Mouse (Mus musculus) heart, postnatal 10 days (tissue): ENCODE data around the gene Gm42715. TPM values are rescaled to one million over a fixed set of nuclear protein-coding genes. Genes with fewer than 3 reads are reported as not detected.
"Not testable (repeated sequence)": the region's sequence is repeated elsewhere in the genome, so short reads cannot be mapped to it uniquely, and the experiment has no call there.

Experiments used
- DNase-seq, 2 experiments: peaks; one replicate each; pipeline ENCODE4 v3.0.0; 2021
- intact Hi-C: fragments of 180-260 bp; cut with DNase I; formaldehyde crosslinking; loops from one replicate; pipeline ENCODE4 v1.15.1; 2025
- total RNA-seq, 2 experiments: library from RNA; stranded (reverse); gene quantifications; 2 replicates each; pipeline ENCODE4 v1.2.3; 2021

Gm42715 gene
- total RNA-seq, 2 experiments from 2014 or later = 14.1 to 14.3 TPM

GRCm38 (mm10) chr7:127491846-127492245 lies 27.5 kb upstream of the Gm42715 start:
- intact Hi-C loops = no loop called here
- no peak for DNase-seq

- intact Hi-C loops = no loop called here
Observed at GRCm38 (mm10) chr7:127494648-127495047, 24.7 kb upstream of the Gm42715 start.

DNA sequence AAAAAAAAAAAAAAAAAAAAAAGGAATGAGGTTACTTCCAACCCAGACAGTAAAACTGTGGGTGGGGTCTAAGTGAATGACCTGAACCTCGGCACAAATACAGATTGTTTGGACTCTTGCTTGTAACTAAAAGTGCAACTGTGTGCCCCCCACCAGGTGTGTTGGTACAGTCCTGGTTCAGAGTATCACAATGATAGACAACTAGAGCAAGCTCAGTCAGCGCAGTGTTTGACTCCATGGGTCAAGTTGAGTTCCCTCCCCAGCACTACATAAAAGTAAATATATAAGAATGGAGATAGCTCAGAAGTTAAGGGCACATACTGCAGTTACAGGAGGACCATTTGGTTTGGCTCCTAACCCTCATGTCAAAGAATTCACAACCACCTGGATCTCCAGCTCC lies 22.0 kb upstream of the Gm42715 start:
- intact Hi-C loops = no loop called here

More at GRCm38 (mm10) chr7:127494648-127495047, 24.7 kb upstream of the Gm42715 start:
- no peak for DNase-seq

DNA sequence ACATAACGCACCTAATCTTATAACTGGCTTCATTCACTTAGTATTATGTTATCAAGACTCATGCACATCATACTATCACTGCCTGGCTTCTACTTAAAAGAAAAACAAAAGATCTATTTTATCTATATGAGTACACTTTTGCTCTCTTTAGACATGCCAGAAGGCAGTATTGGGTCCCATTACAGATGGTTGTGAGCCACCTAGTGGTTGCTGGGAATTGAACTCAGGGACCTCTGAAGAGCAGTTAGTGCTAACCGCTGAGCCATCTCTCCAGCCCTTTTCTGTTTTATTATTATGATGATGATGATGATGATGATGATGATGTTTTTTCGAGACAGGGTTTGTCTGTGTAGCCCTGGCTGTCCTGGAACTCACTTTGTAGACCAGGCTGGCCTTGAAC lies 21.0 kb upstream of the Gm42715 start:
- intact Hi-C loops = loop anchor here (1.0 to 2.0 kb wide), 2 partner anchors 136 to 189 kb away; no protein-coding TSS in a partner anchor
- peak; percentile 54 to 64 for DNase-seq

More for the DNA sequence above, 22.0 kb upstream of the Gm42715 start:
- no peak for DNase-seq

GRCm38 (mm10) chr7:127508291-127508690 lies 11.1 kb upstream of the Gm42715 start:
- intact Hi-C loops = no loop called here
- DNase-seq = no peak

- intact Hi-C loops = loop anchor here (2.0 kb wide), 1 partner anchor 29 kb away; no protein-coding TSS in a partner anchor
- not testable (repeated sequence) for DNase-seq
Observed at GRCm38 (mm10) chr7:127509830-127510229, 9.6 kb upstream of the Gm42715 start.

- peak; percentile 8 to 28 for DNase-seq
- intact Hi-C loops = loop anchor here (2.0 kb wide), 1 partner anchor 30 kb away; no protein-coding TSS in a partner anchor
Observed at GRCm38 (mm10) chr7:127511241-127511640, 8.1 kb upstream of the Gm42715 start.

- intact Hi-C loops = loop anchor here (2.0 kb wide), 1 partner anchor 31 kb away; no protein-coding TSS in a partner anchor
- DNase-seq = peak; percentile 97 to 98
Observed at GRCm38 (mm10) chr7:127511808-127512230, 7.6 kb upstream of the Gm42715 start, which contains the start of gene Srcap. TSS of gene Srcap (plus strand) at chr7:127511983.

DNA sequence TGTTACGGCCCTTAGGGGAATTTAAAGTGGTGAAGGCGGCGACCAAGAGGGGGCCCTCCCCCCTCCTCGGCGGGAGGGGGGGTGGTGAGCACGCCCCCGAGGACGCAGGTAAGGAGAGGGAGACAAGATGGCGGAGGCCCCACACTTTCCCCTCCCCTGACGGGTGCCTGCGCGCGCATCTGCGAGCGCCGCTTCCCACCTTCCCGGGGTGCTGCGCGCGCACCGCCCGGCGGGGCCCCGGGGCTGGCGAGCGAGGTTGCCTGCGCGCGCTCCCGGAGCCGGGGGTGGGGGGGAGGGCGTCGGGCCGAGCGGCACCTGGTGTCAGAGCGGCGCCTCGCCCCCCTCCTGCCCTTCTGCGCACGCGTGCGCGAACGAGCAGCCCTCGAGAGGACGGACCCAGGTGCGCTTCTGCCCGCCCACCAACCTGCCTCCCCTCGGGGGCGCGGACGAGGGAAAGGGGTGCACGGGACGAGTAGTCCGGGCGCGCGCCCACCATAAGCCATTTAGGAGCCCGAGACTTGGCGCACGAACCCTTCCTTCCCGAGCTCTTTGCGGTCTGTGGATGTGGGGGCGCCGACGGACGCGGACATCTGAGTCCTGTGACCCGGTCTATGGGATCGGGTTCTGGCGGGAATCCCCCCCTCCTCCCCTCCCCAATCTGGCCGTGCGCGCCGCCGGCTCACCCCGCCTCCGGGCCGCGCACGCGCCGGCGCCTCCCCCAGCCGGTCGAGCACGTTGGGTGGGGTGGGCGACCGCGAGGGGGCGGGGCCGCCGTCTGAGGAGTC lies 7.0 kb upstream of the Gm42715 start:
- peak; percentile 93 to 94 for DNase-seq
- intact Hi-C loops = no loop called here

GRCm38 (mm10) chr7:127513016-127513390 lies 6.4 kb upstream of the Gm42715 start:
- intact Hi-C loops = no loop called here
- DNase-seq = no peak

- DNase-seq = peak in 1 of 2 experiments; percentile 12
- intact Hi-C loops = no loop called here
Observed at GRCm38 (mm10) chr7:127513781-127514180, 5.6 kb upstream of the Gm42715 start.

GRCm38 (mm10) chr7:127515846-127516245 lies 3.5 kb upstream of the Gm42715 start:
- intact Hi-C loops = no loop called here
- DNase-seq = peak; percentile 44 to 49

- no peak for DNase-seq
- intact Hi-C loops = no loop called here
Observed at GRCm38 (mm10) chr7:127516344-127516743, 3.0 kb upstream of the Gm42715 start.

- peak; percentile 43 to 52 for DNase-seq
- intact Hi-C loops = no loop called here
Observed at GRCm38 (mm10) chr7:127541671-127542070, 22.3 kb downstream of the Gm42715 start.

GRCm38 (mm10) chr7:127549116-127549835 lies 29.9 kb downstream of the Gm42715 start:
- DNase-seq = peak; percentile 86 to 87
- intact Hi-C loops = no loop called here

GRCm38 (mm10) chr7:127551558-127551957 lies 32.2 kb downstream of the Gm42715 start:
- intact Hi-C loops = no loop called here
- DNase-seq = no peak

DNA sequence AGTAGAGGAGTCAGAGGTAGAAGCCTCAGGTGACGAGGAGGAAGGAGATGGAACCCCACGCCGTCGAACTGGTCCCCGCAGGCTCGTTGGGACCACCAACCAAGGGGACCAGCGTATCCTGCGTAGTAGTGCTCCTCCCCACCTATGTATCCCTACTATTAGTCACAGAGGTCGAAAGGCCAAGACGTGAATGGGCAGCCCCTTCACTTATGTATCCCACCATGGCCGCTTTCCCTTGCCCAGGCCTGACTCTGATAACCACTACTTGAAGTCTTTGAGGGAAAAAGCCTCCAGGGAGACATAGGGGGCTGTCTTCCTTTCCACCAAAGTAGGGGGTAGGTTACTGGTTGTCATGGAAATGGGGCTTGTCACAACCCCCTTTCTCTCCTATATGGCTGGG lies 41.2 kb downstream of the Gm42715 start:
- no peak for DNase-seq
- intact Hi-C loops = no loop called here

- intact Hi-C loops = no loop called here
Observed at GRCm38 (mm10) chr7:127561340-127561858, 42.0 kb downstream of the Gm42715 start, which contains the start of gene Tmem265. TSS of gene Tmem265 (plus strand) at chr7:127561390.

GRCm38 (mm10) chr7:127564381-127565150 lies 45.2 kb downstream of the Gm42715 start:
- peak; percentile 78 to 79 for DNase-seq
- intact Hi-C loops = no loop called here

More at GRCm38 (mm10) chr7:127561340-127561858, 42.0 kb downstream of the Gm42715 start, which contains the start of gene Tmem265:
- DNase-seq = no peak

DNA sequence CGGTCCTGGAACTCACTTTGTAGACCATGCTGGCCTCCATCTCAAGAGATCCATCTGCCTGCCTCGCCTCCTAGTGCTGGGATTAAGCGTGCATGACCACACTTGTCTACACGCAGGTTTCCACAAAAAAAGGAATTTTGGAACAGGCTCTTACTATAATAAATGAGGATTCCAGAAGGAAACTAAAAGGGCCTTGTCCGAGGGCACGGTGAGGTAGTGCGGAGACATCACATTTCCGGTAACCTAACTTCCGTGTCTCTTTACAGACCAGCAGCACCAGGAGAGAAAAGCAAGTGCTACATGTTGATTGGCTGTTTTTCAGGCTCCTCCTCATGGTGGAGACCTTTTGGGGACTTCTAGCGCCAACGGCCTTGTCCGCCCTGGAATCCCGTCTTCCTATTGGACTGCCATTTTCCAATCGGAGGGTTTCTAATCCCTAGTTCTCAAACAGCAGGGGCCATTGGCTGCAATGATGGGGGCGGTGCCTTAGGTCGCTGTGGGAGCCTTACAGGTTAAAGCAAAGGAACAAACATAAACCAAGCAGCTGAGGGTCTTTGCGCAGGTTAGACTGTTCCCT lies 53.6 kb downstream of the Gm42715 start, which contains the start of gene Phkg2:
Gene Phkg2 (plus strand): TSS at position 446 of the 577 bp plus-strand sequence.
- peak; percentile 96 to 97 for DNase-seq
- intact Hi-C loops = no loop called here
